Mouse (Mus musculus): ENCODE measurements around the gene Rpl27. TPM values are rescaled to one million over a fixed set of nuclear protein-coding genes. Genes with fewer than 3 reads are reported as not detected.

The Rpl27 gene
- polyA plus RNA-seq, 1 experiment from 2014 or later: 579 TPM

GRCm38 (mm10) chr11:101451536-101451935, 9.4 kb downstream of the Rpl27 start:
- no peak overlapping the region for H3K4me3 ChIP-seq (ENCODE audit: low read depth, low read length)
- no peak overlapping the region for H3K27ac ChIP-seq (ENCODE audit: low read depth, low read length)
- DNase-seq (ENCODE audit: low spot score) (no peak), ATAC-seq (replicated peaks; ENCODE audit: low FRiP score) (no peak)
- no peak overlapping the region for H3K9ac ChIP-seq (ENCODE audit: low read depth, low read length)
- H3K4me2 ChIP-seq: no peak overlapping the region
- 90% methylated on average over 10 of the region's 10 CpGs for WGBS
- H3K36me3 ChIP-seq (ENCODE audit: control insufficient read depth, insufficient read depth, low read length): no peaks in the 10 kb centered on the region
- H3K9me3 ChIP-seq (ENCODE audit: control insufficient read depth, low read length): no peaks in the 10 kb centered on the region
- H3K27me3 ChIP-seq (replicated peaks; ENCODE audit: control insufficient read depth, insufficient read depth, low read length): no peaks in the 10 kb centered on the region
- peaks cover 15% of the 10 kb centered on the region for H3K4me1 ChIP-seq (replicated peaks; ENCODE audit: control insufficient read depth, insufficient read depth, low read length)

GRCm38 (mm10) chr11:101452093-101452774, 10.1 kb downstream of the Rpl27 start:
- Histone ChIP-seq H3K9me3 (ENCODE audit: control insufficient read depth, low read length) (no peaks in the 10 kb centered on the region), H3K4me2 (no peak overlapping the region), H3K27ac (ENCODE audit: low read depth, low read length) (no peak overlapping the region), H3K4me1 (replicated peaks; ENCODE audit: control insufficient read depth, insufficient read depth, low read length) (peaks cover 15% of the 10 kb centered on the region), H3K36me3 (ENCODE audit: control insufficient read depth, insufficient read depth, low read length) (no peaks in the 10 kb centered on the region), H3K9ac (ENCODE audit: low read depth, low read length) (no peak overlapping the region), H3K4me3 (ENCODE audit: low read depth, low read length) (no peak overlapping the region), H3K27me3 (replicated peaks; ENCODE audit: control insufficient read depth, insufficient read depth, low read length) (no peaks in the 10 kb centered on the region)
- no peak for ATAC-seq (replicated peaks; ENCODE audit: low FRiP score)
- WGBS: 62% methylated on average over 10 of the region's 10 CpGs
- no peak for DNase-seq (ENCODE audit: low spot score)

DNA sequence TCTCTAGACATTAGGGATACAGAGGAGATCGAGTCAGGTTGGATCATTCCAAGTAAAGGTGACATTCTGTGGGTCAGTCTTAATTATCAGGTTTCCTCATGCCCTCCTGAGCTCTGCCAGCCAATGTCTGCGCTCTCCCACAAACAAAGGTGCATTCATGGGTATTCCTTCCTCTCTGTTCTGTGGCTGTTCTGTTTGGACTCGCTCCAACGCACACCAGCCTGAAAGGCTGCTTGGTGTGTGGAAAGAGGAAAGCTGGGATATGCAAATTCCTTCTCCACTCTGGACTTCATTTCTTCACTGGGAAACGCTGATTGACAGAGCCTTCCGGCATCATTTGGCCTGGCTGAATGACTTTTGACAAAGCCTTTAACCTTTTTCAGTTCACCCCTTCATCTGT, 12.6 kb downstream of the Rpl27 start:
- H3K9ac ChIP-seq (ENCODE audit: low read depth, low read length): no peak overlapping the region
- H3K27ac ChIP-seq (ENCODE audit: low read depth, low read length): no peak overlapping the region
- H3K4me1 ChIP-seq (replicated peaks; ENCODE audit: control insufficient read depth, insufficient read depth, low read length): peaks cover 9% of the 10 kb centered on the region
- no peak overlapping the region for H3K4me2 ChIP-seq
- ATAC-seq (replicated peaks; ENCODE audit: low FRiP score): no peak
- WGBS: 88% methylated on average over 6 of the region's 6 CpGs
- H3K4me3 ChIP-seq (ENCODE audit: low read depth, low read length): no peak overlapping the region
- H3K27me3 ChIP-seq (replicated peaks; ENCODE audit: control insufficient read depth, insufficient read depth, low read length): no peaks in the 10 kb centered on the region
- DNase-seq (ENCODE audit: low spot score): no peak
- H3K9me3 ChIP-seq (ENCODE audit: control insufficient read depth, low read length): no peaks in the 10 kb centered on the region
- peaks cover 8% of the 10 kb centered on the region for H3K36me3 ChIP-seq (ENCODE audit: control insufficient read depth, insufficient read depth, low read length)

DNA sequence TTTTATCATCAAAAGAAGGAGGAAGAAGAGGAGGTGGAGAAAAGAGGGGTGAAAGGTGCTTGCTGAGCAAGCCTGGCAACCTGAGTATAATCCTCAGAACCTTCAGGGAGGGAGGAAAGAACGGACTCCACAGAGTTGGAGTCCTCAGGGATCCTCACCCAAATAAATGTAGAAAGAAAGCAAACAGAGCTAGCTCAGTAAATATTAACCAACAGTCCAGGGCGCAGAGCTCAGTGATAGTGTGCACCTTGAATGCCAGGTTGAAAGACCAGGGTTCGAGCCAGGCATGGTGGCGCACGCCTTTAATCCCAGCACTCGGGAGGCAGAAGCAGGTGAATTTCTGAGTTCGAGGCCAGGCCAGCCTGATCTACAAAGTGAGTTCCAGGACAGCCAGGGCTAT, 13.5 kb downstream of the Rpl27 start:
- Histone ChIP-seq H3K27ac (ENCODE audit: low read depth, low read length) (no peak overlapping the region), H3K9ac (ENCODE audit: low read depth, low read length) (no peak overlapping the region), H3K4me2 (no peak overlapping the region), H3K4me1 (replicated peaks; ENCODE audit: control insufficient read depth, insufficient read depth, low read length) (peaks cover 12% of the 10 kb centered on the region), H3K9me3 (ENCODE audit: control insufficient read depth, low read length) (no peaks in the 10 kb centered on the region), H3K36me3 (ENCODE audit: control insufficient read depth, insufficient read depth, low read length) (peaks cover 14% of the 10 kb centered on the region), H3K27me3 (replicated peaks; ENCODE audit: control insufficient read depth, insufficient read depth, low read length) (no peaks in the 10 kb centered on the region), H3K4me3 (ENCODE audit: low read depth, low read length) (no peak overlapping the region)
- WGBS: 72% methylated on average over 7 of the region's 7 CpGs
- DNase-seq (ENCODE audit: low spot score) (no peak), ATAC-seq (replicated peaks; ENCODE audit: low FRiP score) (no peak)

DNA sequence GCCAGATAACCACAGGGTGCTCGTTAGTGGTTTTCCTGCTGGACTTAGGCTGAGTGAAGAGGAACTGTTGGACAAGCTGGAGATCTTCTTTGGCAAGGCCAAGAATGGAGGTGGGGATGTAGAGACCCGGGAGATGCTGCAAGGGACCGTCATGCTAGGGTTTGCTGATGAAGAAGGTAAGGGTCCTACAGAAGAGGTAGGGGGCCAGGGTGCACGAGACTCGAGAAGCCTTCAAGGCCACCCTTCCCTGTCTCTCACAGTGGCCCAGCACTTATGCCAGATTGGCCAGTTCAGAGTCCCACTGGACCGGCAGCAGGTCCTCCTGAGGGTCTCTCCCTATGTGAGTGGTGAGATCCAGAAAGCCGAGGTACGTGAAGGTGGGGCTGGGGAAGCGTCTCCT, 15.5 kb downstream of the Rpl27 start:
- Histone ChIP-seq H3K9ac (ENCODE audit: low read depth, low read length) (no peak overlapping the region), H3K4me1 (replicated peaks; ENCODE audit: control insufficient read depth, insufficient read depth, low read length) (peaks cover 11% of the 10 kb centered on the region), H3K9me3 (ENCODE audit: control insufficient read depth, low read length) (no peaks in the 10 kb centered on the region), H3K4me3 (ENCODE audit: low read depth, low read length) (no peak overlapping the region), H3K27ac (ENCODE audit: low read depth, low read length) (no peak overlapping the region), H3K27me3 (replicated peaks; ENCODE audit: control insufficient read depth, insufficient read depth, low read length) (no peaks in the 10 kb centered on the region), H3K36me3 (ENCODE audit: control insufficient read depth, insufficient read depth, low read length) (peaks cover 14% of the 10 kb centered on the region), H3K4me2 (no peak overlapping the region)
- 88% methylated on average over 9 of the region's 9 CpGs for WGBS
- DNase-seq (ENCODE audit: low spot score): no peak
- ATAC-seq (replicated peaks; ENCODE audit: low FRiP score): no peak

- Histone ChIP-seq H3K4me2 (no peak overlapping the region), H3K27me3 (replicated peaks; ENCODE audit: control insufficient read depth, insufficient read depth, low read length) (no peaks in the 10 kb centered on the region), H3K4me3 (ENCODE audit: low read depth, low read length) (no peak overlapping the region), H3K9ac (ENCODE audit: low read depth, low read length) (no peak overlapping the region), H3K9me3 (ENCODE audit: control insufficient read depth, low read length) (no peaks in the 10 kb centered on the region), H3K27ac (ENCODE audit: low read depth, low read length) (no peak overlapping the region), H3K36me3 (ENCODE audit: control insufficient read depth, insufficient read depth, low read length) (peaks cover 14% of the 10 kb centered on the region), H3K4me1 (replicated peaks; ENCODE audit: control insufficient read depth, insufficient read depth, low read length) (peaks cover 17% of the 10 kb centered on the region)
- DNase-seq (ENCODE audit: low spot score) (no peak), ATAC-seq (replicated peaks; ENCODE audit: low FRiP score) (no peak)
- WGBS: 90% methylated on average over 12 of the region's 12 CpGs
These were observed 16.1 kb downstream of the Rpl27 start for GRCm38 (mm10) chr11:101458217-101458616.

- no peak overlapping the region for H3K4me2 ChIP-seq
- no peaks in the 10 kb centered on the region for H3K9me3 ChIP-seq (ENCODE audit: control insufficient read depth, low read length)
- peaks cover 16% of the 10 kb centered on the region for H3K36me3 ChIP-seq (ENCODE audit: control insufficient read depth, insufficient read depth, low read length)
- no peaks in the 10 kb centered on the region for H3K27me3 ChIP-seq (replicated peaks; ENCODE audit: control insufficient read depth, insufficient read depth, low read length)
- 61% methylated on average over 6 of the region's 6 CpGs for WGBS
- H3K9ac ChIP-seq (ENCODE audit: low read depth, low read length): no peak overlapping the region
- peaks cover 32% of the 10 kb centered on the region for H3K4me1 ChIP-seq (replicated peaks; ENCODE audit: control insufficient read depth, insufficient read depth, low read length)
- DNase-seq (ENCODE audit: low spot score): no peak
- 0 out of 2 replicates have a peak, but pooled peaks have one; percentile 16 for ATAC-seq (replicated peaks; ENCODE audit: low FRiP score)
- no peak overlapping the region for H3K4me3 ChIP-seq (ENCODE audit: low read depth, low read length)
- H3K27ac ChIP-seq (ENCODE audit: low read depth, low read length): no peak overlapping the region
These were observed 17.6 kb downstream of the Rpl27 start for GRCm38 (mm10) chr11:101459716-101460115.

GRCm38 (mm10) chr11:101460321-101460720, 18.2 kb downstream of the Rpl27 start:
- Histone ChIP-seq H3K27me3 (replicated peaks; ENCODE audit: control insufficient read depth, insufficient read depth, low read length) (no peaks in the 10 kb centered on the region), H3K9me3 (ENCODE audit: control insufficient read depth, low read length) (no peaks in the 10 kb centered on the region), H3K36me3 (ENCODE audit: control insufficient read depth, insufficient read depth, low read length) (peaks cover 16% of the 10 kb centered on the region), H3K4me1 (replicated peaks; ENCODE audit: control insufficient read depth, insufficient read depth, low read length) (peaks cover 38% of the 10 kb centered on the region), H3K9ac (ENCODE audit: low read depth, low read length) (no peak overlapping the region), H3K4me3 (ENCODE audit: low read depth, low read length) (no peak overlapping the region), H3K4me2 (no peak overlapping the region), H3K27ac (ENCODE audit: low read depth, low read length) (no peak overlapping the region)
- no peak for DNase-seq (ENCODE audit: low spot score)
- no peak for ATAC-seq (replicated peaks; ENCODE audit: low FRiP score)
- 84% methylated on average over 15 of the region's 15 CpGs for WGBS

DNA sequence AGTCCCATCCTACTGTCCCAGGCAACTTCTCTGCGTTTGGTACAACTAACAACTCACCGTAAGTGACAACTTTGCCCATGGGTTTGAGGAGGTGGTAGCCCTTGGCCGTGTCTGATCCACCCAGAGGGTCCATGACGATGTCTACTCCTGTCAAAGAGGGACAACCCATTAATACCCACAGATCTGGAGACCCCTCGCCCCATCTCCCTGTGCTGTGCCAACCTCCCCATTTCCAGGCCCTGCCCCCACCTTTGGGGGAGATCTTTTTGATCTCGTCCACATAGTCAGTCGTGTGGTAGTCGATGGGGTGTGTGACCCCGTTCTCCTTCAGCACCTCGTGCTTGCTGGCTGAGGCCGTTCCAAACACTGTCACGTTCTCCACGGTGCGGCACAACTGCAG, 20.0 kb downstream of the Rpl27 start:
- Histone ChIP-seq H3K4me1 (replicated peaks; ENCODE audit: control insufficient read depth, insufficient read depth, low read length) (peaks cover 52% of the 10 kb centered on the region), H3K9ac (ENCODE audit: low read depth, low read length) (no peak overlapping the region), H3K27me3 (replicated peaks; ENCODE audit: control insufficient read depth, insufficient read depth, low read length) (no peaks in the 10 kb centered on the region), H3K36me3 (ENCODE audit: control insufficient read depth, insufficient read depth, low read length) (peaks cover 16% of the 10 kb centered on the region), H3K4me2 (no peak overlapping the region), H3K4me3 (ENCODE audit: low read depth, low read length) (no peak overlapping the region), H3K27ac (ENCODE audit: low read depth, low read length) (no peak overlapping the region), H3K9me3 (ENCODE audit: control insufficient read depth, low read length) (no peaks in the 10 kb centered on the region)
- 88% methylated on average over 14 of the region's 14 CpGs for WGBS
- DNase-seq (ENCODE audit: low spot score) (no peak), ATAC-seq (replicated peaks; ENCODE audit: low FRiP score) (no peak)

All from liver, embryonic 11.5 days (tissue).